Mouse (Mus musculus): Measurements from ENCODE around the gene Fbxl15.
A peak's percentile ranks its signal among the peaks of the same experiment; 100 is the strongest.

Gene Fbxl15

DNA sequence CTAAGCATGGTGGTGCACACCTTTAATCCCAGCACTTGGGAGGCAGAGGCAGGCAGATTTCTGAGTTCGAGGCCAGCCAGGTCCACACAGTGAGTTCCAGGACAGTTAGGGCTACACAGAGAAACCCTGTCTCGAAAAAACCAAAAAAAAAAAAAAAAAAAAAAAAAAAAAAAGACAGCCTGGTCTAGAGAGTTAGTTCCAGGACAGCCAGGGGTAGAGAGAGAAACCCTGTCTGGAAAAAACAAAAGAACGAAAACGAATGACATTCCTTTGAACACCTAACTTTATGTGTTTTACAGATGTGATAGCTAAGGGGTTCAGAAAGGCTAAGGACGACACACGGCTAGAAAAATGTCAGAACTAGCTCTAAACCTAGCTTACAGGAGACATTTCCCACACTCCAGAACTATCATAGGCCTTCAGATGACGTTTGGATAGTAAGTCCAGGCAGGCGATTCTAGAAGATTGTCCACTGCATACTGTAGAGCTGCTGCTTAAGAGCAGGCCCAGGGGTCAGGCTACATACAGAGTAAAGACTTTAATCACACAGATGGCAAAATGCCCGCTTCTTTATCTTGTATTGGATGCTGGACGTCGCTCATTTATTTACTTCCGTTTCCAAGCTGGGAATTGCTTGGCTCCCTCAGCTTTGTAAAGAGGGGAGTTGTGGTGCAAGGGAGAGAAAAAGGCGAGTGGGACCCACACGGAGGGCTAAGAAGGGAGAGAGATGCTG is 20.1 kb downstream of the Fbxl15 start:
- no peak for DNase-seq (ENCODE audit: low spot score in 2 of 2)

DNA sequence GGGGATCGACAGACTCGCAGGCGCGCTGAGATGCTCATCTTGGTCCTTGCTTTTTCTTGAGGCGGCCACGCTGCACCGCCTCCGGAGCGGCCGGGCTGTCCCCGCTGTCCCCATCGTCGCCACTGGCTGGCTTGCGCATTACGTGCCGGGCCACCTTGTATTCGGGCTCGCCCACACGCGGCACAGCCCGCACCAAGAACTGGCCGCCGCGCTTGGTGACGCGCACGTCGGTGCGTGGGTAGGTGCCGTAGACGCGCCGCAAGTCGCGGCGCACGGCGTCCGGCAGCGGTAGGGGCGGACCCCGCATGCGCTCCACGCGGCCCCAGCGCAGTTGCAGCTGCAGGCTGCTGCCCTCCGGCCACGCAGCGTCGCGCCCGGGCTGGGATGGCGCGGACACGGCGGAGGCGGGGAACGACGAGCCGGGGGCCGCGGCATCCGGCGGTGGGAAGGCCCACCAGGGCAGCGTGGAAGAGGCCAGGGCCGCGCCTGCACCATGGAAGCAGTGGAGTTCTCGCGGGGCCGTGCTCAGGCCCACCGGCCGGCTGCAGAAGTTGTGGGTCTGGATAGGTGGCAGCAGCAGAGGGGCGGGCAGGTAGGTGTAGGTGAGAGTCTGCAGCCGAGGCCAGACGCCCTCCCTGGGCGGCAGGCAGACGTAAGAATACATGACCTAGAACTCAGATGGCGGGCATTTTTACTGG is 20.9 kb downstream of the Fbxl15 start:
- DNase-seq (ENCODE audit: low spot score in 2 of 2): peak; percentile 68 to 75

GRCm38 (mm10) chr19:46349550-46349949 is 21.6 kb downstream of the Fbxl15 start:
- DNase-seq (ENCODE audit: low spot score in 2 of 2): no peak

- DNase-seq (ENCODE audit: low spot score in 2 of 2): no peak
Observed at GRCm38 (mm10) chr19:46350168-46350932, 22.4 kb downstream of the Fbxl15 start, which contains the start of gene 2310034G01Rik. TSS of gene 2310034G01Rik (minus strand) at chr19:46350302.

DNA sequence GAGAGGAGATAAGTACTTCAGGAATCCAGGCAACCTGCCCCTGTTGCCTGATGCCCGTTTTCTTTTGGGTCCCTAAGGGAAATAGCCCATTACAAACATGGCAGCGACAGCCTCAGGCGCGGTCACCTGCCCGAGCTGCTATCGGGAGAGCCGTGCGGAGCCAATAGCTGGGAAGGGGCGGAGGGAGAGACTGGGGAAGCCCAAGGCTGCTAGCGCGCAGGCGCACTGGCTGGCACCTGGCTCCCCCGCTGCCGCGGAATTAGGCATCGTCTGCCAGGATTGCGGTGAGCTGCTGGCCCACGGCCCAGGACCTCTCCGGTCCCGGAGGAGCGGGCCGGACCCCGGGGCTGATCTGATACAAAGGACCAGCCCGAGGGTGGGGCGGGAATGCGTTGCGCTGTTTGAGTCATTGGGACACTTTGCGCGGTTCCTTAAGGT is 28.7 kb downstream of the Fbxl15 start:
- DNase-seq (ENCODE audit: low spot score in 2 of 2): peak; percentile 81 to 85

DNA sequence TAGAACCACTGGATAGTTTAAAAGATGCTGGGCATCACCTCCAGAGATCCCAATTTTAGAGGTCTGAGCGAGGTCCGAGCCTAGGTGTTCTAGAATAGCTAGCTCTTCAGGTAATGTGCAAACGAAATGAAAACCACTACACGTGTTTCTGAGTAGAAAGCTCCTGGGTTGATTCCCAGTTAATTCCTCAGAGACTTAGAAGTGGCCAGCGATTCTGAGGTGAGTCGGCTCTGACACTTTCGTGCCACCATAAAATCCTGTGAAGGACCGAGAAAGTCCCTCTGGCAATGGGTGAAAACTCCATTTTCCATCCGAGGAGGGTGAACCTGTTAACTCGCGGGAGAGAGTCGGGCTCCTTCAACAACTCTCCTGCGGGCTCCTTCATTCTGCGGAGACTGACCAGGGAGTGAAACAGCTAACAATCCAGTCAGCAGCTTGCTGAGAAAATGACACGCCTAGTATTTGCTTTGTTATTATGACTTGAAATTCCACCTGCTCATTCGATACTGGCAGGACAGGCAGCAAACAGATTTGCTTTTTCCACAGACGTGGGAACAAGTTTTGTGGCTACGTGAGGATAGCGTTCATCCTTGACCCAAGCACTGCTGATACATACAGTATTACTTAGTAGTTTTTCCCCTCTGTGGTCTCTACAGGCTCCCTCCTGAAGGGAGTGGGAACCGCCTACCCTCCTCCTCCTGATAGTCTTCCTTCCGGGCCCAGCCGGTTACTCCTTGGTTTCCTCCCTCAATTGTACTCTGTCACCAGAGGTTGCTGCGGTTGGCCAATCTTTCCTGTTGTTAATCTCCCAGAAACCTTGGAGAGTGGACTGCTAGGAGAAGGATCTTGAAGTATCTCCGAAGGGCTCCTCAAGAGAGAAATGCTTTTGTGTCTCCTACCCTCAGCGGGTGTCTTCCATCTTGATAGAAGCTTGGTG is 29.6 kb downstream of the Fbxl15 start:
- no peak for DNase-seq (ENCODE audit: low spot score in 2 of 2)

DNA sequence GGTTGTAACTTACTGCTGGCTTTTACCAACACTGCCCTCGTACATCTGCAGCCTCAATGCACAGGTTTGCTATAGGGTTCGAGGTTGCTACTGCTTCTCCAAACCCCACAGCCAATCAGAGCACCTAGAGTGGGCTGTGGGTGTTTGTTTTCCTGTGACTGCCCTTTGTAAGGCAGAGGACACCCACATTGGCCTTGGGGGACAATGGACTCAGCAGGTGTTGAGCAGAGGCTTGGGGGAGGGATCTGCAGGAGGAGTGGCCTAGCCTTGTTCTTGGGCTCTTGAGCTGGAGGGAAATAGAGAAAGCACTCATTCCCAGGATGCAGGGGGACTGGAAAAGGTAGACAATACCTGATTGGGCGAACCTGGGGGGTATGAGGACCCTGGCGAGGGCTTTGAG is 30.4 kb downstream of the Fbxl15 start:
- DNase-seq (ENCODE audit: low spot score in 2 of 2): no peak

DNA sequence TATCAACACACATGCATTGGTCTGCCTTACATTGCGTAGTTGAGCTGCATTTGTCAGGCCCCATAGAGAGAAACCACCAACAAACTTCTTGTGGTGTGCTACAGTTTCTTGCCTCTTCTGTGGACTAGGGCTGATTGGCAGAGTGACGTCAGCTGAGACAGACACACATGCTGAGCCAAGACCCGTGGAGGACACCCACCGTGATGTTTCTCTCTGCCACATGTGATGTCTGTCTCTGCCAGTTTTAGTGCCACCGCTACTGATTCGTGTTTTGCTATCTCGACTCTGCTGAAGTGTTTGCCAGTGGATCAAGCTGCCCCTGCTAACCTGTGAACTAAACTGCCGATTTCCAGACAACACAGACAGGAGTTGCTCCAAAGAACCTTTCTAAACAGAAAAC is 34.1 kb downstream of the Fbxl15 start:
- no peak for DNase-seq (ENCODE audit: low spot score in 2 of 2)

GRCm38 (mm10) chr19:46363294-46364009 is 35.5 kb downstream of the Fbxl15 start:
- no peak for DNase-seq (ENCODE audit: low spot score in 2 of 2)

GRCm38 (mm10) chr19:46367798-46368590 is 40.0 kb downstream of the Fbxl15 start:
- DNase-seq (ENCODE audit: low spot score in 2 of 2): no peak

DNA sequence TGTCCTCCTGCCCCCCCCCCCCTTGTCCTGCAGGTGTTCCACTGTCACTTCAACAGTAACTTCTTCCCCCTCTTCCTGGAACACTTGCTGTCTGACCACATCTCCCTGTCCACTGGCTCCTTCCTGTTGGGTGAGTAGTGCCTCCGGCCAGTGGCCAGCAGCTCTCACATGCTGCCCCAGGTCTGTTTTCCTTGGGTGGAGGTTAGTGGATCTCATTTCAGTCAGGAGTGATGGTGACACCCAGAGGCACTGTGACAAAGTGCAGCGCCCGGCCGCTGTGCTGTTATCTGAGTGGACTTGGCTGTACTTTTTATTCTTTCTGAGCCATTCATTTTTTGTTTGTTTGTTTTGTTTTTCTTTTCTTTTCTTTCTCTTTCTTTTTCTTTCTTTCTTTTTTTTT is 41.2 kb downstream of the Fbxl15 start:
- peak; percentile 62 to 67 for DNase-seq (ENCODE audit: low spot score in 2 of 2)

- no peak for DNase-seq (ENCODE audit: low spot score in 2 of 2)
Observed at GRCm38 (mm10) chr19:46374477-46375088, 46.6 kb downstream of the Fbxl15 start.

DNA sequence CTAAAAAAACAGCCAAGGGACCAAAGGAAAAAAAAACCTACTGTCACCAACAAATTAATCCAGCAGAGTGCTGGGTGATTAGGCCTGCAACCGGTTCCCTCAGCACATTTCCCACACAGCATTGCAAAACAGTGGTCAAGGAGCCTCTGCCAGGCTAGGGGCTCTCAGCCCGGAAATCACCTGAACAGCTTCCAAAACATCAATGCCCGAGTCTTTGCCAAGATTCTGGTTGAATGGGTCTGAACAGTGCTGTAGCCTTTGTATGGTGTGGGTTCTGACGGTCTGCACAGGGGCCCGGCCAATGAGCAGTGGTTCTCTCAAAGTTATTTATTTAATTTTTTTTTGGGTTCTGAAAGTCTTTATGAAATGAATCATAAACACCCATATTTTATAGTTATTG is 47.5 kb downstream of the Fbxl15 start:
- DNase-seq (ENCODE audit: low spot score in 2 of 2): no peak

DNA sequence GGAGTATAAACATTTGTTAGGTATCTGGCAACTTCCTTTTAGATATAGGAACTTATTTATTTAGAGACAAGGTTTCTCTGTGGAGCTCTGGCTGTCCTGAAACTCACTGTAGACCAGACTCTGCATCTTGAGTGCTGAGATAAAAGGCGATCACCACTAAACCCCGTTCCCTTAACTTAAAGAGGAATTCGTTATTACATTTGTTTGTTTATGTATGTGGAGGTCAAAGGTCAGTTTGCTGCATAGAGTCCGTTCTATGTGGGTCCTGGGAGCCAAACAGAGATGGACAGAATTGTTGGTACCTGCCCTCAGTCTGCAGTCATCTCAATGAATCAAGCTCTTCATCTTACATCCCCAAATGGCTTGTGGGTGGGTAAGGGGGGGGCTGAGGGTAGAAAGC is 47.9 kb downstream of the Fbxl15 start:
- no peak for DNase-seq (ENCODE audit: low spot score in 2 of 2)

All from heart, adult 9 months (tissue).